Mouse (Mus musculus) heart, postnatal 0 days (tissue): ENCODE results near the gene Tbx10. TPM values are rescaled to one million over a fixed set of nuclear protein-coding genes. Genes with fewer than 3 reads are reported as not detected.
"Not testable (repeated sequence)": the region's sequence is repeated elsewhere in the genome, so short reads cannot be mapped to it uniquely, and the experiment has no call there.

Experiments used
- ATAC-seq: fragments of 200-750 bp; cut with Nextera tagmentation; 2 replicates; pipeline ENCODE4 v1.8.0; 2017; ENCODE audit warnings: low read depth, moderate number of reproducible peaks, moderate library complexity; ENCODE audit not compliant: insufficient read depth
- DNase-seq: peaks from one replicate; pipeline ENCODE4 v3.0.0-alpha.2; 2016; ENCODE audit warnings: low spot score
- H3K27ac ChIP-seq: fragments of 300-500 bp; sonication (generic); 2 replicates; pipeline ENCODE4 v1.5.1; 2014; ENCODE audit warnings: low read depth, mild to moderate bottlenecking
- H3K27me3 ChIP-seq: fragments of 300-500 bp; sonication (generic); 2 replicates; pipeline ENCODE4 v1.6.1; 2014; ENCODE audit warnings: low read length, mixed read lengths; ENCODE audit not compliant: control insufficient read depth, insufficient read depth
- H3K36me3 ChIP-seq: fragments of 300-500 bp; sonication (generic); replicated peaks from 2 replicates; pipeline ENCODE4 v1.6.1; 2014; ENCODE audit warnings: low read length, mixed read lengths; ENCODE audit not compliant: control insufficient read depth, insufficient read depth
- H3K4me1 ChIP-seq: fragments of 300-500 bp; sonication (generic); 2 replicates; pipeline ENCODE4 v1.6.1; 2014; ENCODE audit warnings: antibody characterized with exemption; ENCODE audit not compliant: control insufficient read depth, insufficient read depth
- H3K4me2 ChIP-seq: fragments of 300-500 bp; sonication (generic); 2 replicates; pipeline ENCODE4 v1.6.1; 2014; ENCODE audit warnings: low read depth, mild to moderate bottlenecking, low read length, moderate library complexity
- H3K4me3 ChIP-seq: fragments of 300-500 bp; sonication (generic); 2 replicates; pipeline ENCODE4 v1.5.1; 2014; ENCODE audit warnings: low read depth, low read length
- H3K9ac ChIP-seq: fragments of 300-500 bp; sonication (generic); replicated peaks from 2 replicates; pipeline ENCODE4 v1.6.1; 2014; ENCODE audit warnings: low read depth, low read length, mixed read lengths
- H3K9me3 ChIP-seq: fragments of 300-500 bp; sonication (generic); replicated peaks from 2 replicates; pipeline ENCODE4 v1.6.1; 2016; ENCODE audit warnings: low read length; ENCODE audit not compliant: control insufficient read depth
- CTCF ChIP-seq: IDR thresholded peaks from 2 replicates; pipeline ENCODE4 v1.5.1; 2016; ENCODE audit warnings: antibody characterized with exemption, control low read depth, low read depth
- EP300 ChIP-seq: IDR thresholded peaks from 2 replicates; pipeline ENCODE4 v1.6.1; 2016; ENCODE audit warnings: antibody characterized with exemption, low read depth
- WGBS: fragments of 180-500 bp; shearing (Covaris S2); extraction: QIAGEN DNeasy Blood & Tissue Kit; methylation state at CpG from one replicate; pipeline ENCODE4 v1.1.7; 2014; 5-methylcytosine and 5-hydroxymethylcytosine counted together
- polyA plus RNA-seq: library from polyadenylated mRNA; unstranded; fragments of >200 nt; fragmentation: Nextera tagmentation; extraction: Ambion mirVana; gene quantifications from 2 replicates; pipeline ENCODE4 v1.2.1, GENCODE M21; 2015
- total RNA-seq: library from RNA; depleted of rRNA; stranded (reverse); fragments of >200 nt; gene quantifications from 2 replicates; pipeline ENCODE4 v1.2.3, GENCODE M21; 2014; ENCODE audit warnings: low replicate concordance

The Tbx10 gene
- total and polyA plus RNA-seq, 2 experiments from 2014 or later: not detected

- Histone ChIP-seq H3K9ac (no peak overlapping the region), H3K27me3 (no peaks in the 10 kb centered on the region), H3K9me3 (no peaks in the 10 kb centered on the region), H3K4me1 (0 out of 2 replicates have a peak, but pooled peaks cover 6% of the 10 kb centered on the region), H3K27ac (no peak overlapping the region), H3K36me3 (peaks cover 6% of the 10 kb centered on the region; the same call in 1 of the 2 replicates), H3K4me3 (no peak overlapping the region), H3K4me2 (no peak overlapping the region)
- no peak for DNase-seq
- 67% methylated on average over 14 of the region's 14 CpGs for WGBS
- ATAC-seq: no peak
- TF ChIP-seq EP300 (no peak), CTCF (no peak)
Observed at GRCm38 (mm10) chr19:3948546-3948945, 44.0 kb upstream of the Tbx10 start.

- Histone ChIP-seq H3K4me3 (no peak overlapping the region), H3K4me1 (0 out of 2 replicates have a peak, but pooled peaks cover 6% of the 10 kb centered on the region), H3K27ac (no peak overlapping the region), H3K9ac (no peak overlapping the region), H3K4me2 (no peak overlapping the region), H3K27me3 (no peaks in the 10 kb centered on the region), H3K9me3 (no peaks in the 10 kb centered on the region), H3K36me3 (peaks cover 6% of the 10 kb centered on the region; the same call in 1 of the 2 replicates)
- 80% methylated on average over 3 of the region's 3 CpGs for WGBS
- TF ChIP-seq EP300 (no peak), CTCF (no peak)
- ATAC-seq: no peak
- no peak for DNase-seq
Observed at GRCm38 (mm10) chr19:3950331-3950730, 42.2 kb upstream of the Tbx10 start.

- H3K27ac ChIP-seq: no peak overlapping the region
- H3K9me3 ChIP-seq: no peaks in the 10 kb centered on the region
- 0 out of 2 replicates have a peak, but pooled peaks cover 2% of the 10 kb centered on the region for H3K4me1 ChIP-seq
- H3K4me2 ChIP-seq: no peak overlapping the region
- H3K9ac ChIP-seq: no peak overlapping the region
- no peaks in the 10 kb centered on the region for H3K27me3 ChIP-seq
- H3K36me3 ChIP-seq: peaks cover 6% of the 10 kb centered on the region; the same call in 1 of the 2 replicates
- no peak overlapping the region for H3K4me3 ChIP-seq
- TF ChIP-seq EP300: no peak
- ATAC-seq (no peak), DNase-seq (no peak)
Observed at GRCm38 (mm10) chr19:3951461-3951860, 41.1 kb upstream of the Tbx10 start.

- peaks cover 6% of the 10 kb centered on the region; the same call in 1 of the 2 replicates for H3K36me3 ChIP-seq
- no peak for DNase-seq
Observed at GRCm38 (mm10) chr19:3952099-3952498, 40.5 kb upstream of the Tbx10 start.

GRCm38 (mm10) chr19:3955033-3955432, 37.5 kb upstream of the Tbx10 start:
- Histone ChIP-seq H3K4me3 (no peak overlapping the region), H3K9me3 (no peaks in the 10 kb centered on the region), H3K9ac (no peak overlapping the region), H3K27ac (no peak overlapping the region), H3K36me3 (no peaks in the 10 kb centered on the region), H3K4me2 (no peak overlapping the region), H3K27me3 (no peaks in the 10 kb centered on the region), H3K4me1 (no peaks in the 10 kb centered on the region; the same call in 1 of the 2 replicates)
- DNase-seq (no peak), ATAC-seq (no peak)
- 88% methylated on average over 3 of the region's 3 CpGs for WGBS
- TF ChIP-seq EP300: no peak

More at GRCm38 (mm10) chr19:3952099-3952498, 40.5 kb upstream of the Tbx10 start:
- H3K27ac ChIP-seq: no peak overlapping the region
- H3K4me1 ChIP-seq: no peaks in the 10 kb centered on the region
- TF ChIP-seq CTCF (no peak), EP300 (no peak)
- 21% methylated on average over 1 of the region's 1 CpGs for WGBS
- no peaks in the 10 kb centered on the region for H3K9me3 ChIP-seq
- no peak overlapping the region for H3K9ac ChIP-seq
- no peaks in the 10 kb centered on the region for H3K27me3 ChIP-seq
- no peak overlapping the region for H3K4me2 ChIP-seq
- no peak overlapping the region for H3K4me3 ChIP-seq
- ATAC-seq: no peak

- DNase-seq (no peak), ATAC-seq (peak; percentile 44; the same call in 1 of the 2 replicates)
- Histone ChIP-seq H3K4me2 (no peak overlapping the region), H3K36me3 (no peaks in the 10 kb centered on the region), H3K4me3 (no peak overlapping the region), H3K27me3 (no peaks in the 10 kb centered on the region), H3K27ac (no peak overlapping the region), H3K9ac (no peak overlapping the region), H3K4me1 (no peaks in the 10 kb centered on the region; the same call in 1 of the 2 replicates), H3K9me3 (no peaks in the 10 kb centered on the region)
- 23% methylated on average over 4 of the region's 4 CpGs for WGBS
- TF ChIP-seq CTCF: no peak
- TF ChIP-seq EP300: no peak
Observed at GRCm38 (mm10) chr19:3955804-3956203, 36.7 kb upstream of the Tbx10 start.

- not testable (repeated sequence) for H3K4me2 ChIP-seq, H3K9ac ChIP-seq, H3K9me3 ChIP-seq, H3K27me3 ChIP-seq, H3K36me3 ChIP-seq, H3K4me1 ChIP-seq, H3K4me3 ChIP-seq, DNase-seq, H3K27ac ChIP-seq, ATAC-seq
- 74% methylated on average over 5 of the region's 5 CpGs for WGBS
Observed at GRCm38 (mm10) chr19:3957296-3958036, 35.1 kb upstream of the Tbx10 start.
